Mouse (Mus musculus) neutrophil, adult 59 days (primary cell): ENCODE results near the gene Ctps2. TPM values are rescaled to one million over a fixed set of nuclear protein-coding genes. Genes with fewer than 3 reads are reported as not detected.

ENCODE experiments used
- total RNA-seq, 2 experiments: library from RNA; stranded (reverse); gene quantifications; 1 replicate in 1 of 2; 2 replicates in 1 of 2; pipeline ENCODE4 v1.2.4; 2023

Gene Ctps2
- 100 to 1,000 TPM in 1 of 2 experiments, 10 to 100 TPM in 1; 79.4 to 112 TPM for total RNA-seq

DNA sequence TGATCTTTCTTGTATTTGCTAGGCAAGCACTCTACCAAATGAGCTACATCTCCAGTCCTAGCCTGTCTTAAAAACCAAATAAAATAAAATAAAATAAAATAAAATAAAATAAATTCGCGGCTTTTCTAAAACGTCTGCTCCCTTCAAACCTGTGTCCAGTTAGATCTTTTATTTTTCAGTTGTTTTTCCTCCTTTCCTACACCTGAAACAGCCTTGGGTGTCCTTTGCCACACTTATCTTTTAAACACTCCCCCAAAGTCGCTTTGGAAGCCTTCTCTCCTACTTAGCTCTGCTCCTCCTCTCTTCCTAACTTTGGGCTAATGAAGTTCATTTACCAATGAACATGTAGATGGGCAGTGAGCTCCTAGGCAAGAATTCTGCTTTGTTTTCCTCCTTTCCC is at the start of gene Ctps2:
TSS of gene Ctps2 (plus strand) at position 301 of the 400 bp plus-strand sequence.

DNA sequence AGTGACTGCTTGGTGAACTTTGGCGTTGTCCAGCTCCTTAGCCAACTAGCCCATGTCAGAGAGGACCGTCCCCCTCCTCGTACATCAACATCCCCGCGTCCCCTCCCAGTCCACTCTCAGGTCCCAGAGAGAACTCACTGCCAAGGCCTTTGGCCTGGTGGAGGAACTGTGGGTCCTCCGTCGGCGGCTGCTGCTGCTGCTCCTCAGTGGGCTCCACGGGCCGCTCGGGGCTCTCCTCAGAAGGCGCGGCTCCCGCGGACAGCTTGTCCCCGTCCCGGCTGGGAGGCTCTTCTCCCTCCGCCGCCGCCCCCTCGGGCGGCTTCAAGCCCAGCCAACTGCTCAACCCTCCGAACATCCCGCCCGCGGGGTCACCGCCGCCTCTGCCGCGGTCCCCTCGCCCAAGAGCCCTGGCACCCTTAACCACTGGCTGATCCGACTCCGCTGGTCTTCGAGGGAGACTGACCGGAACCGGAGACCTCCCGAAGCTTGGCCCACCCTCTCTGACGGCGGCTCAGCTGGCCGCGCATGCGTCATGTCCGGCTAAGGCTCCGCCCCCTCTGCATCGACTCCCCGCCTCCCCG is 13.0 kb upstream of the Ctps2 start, which contains the start of gene Syap1:
TSS of gene Syap1 (minus strand) at position 517 of the 581 bp plus-strand sequence.

DNA sequence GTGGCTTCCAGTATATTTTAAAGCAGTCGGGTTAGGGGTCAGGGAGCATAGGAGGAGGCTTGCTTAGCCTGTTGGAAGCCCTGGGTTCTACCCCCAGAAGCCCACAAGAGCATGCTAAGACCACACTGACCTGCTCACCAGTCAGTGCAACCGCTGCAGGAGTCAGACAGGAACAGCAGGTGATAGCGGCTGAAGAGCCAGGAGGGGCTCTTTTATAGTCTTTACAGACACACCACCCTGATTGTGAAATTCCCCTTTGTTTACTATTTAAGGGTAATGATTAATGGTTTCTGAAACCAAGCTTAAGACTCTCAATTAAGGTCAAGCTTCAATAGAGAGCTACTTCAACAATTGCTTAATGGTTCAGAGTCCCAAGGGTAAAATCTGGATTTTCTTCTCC is 63.3 kb downstream of the Ctps2 start, which contains the start of gene S100g:
TSS of gene S100g (minus strand) at position 217 of the 400 bp plus-strand sequence.

Other genes with a start within 250 kb of the Ctps2 start
- 10 to 100 TPM; 52.7 to 62.7 TPM for gene Rbbp7, start 140.8 kb upstream of the Ctps2 start, total RNA-seq
- 1 to 10 TPM; 7.3 to 8.9 TPM for gene Txlng, start 71.8 kb upstream of the Ctps2 start, total RNA-seq
- gene Syap1, start 12.8 kb upstream of the Ctps2 start, total RNA-seq: 10 to 100 TPM; 29.3 to 34.3 TPM
- gene S100g, start 63.4 kb downstream of the Ctps2 start, total RNA-seq: not detected